Mouse (Mus musculus) thymus, adult 2 months (tissue): Measurements from ENCODE around the gene Usmg5. TPM values are rescaled to one million over a fixed set of nuclear protein-coding genes. Genes with fewer than 3 reads are reported as not detected.

Experiments used
- DNase-seq: peaks from one replicate; pipeline ENCODE4 v3.0.0; 2021
- H3K27ac ChIP-seq: fragments of 200-500 bp; 2 replicates; pipeline ENCODE4 v1.5.1; 2012; ENCODE audit warnings: low read length, control low read depth; ENCODE audit not compliant: control insufficient read depth, insufficient read depth
- H3K27me3 ChIP-seq: fragments of 200-500 bp; 2 replicates; pipeline ENCODE4 v1.6.1; 2012; ENCODE audit warnings: mild to moderate bottlenecking, low read length, moderate library complexity, mixed read lengths; ENCODE audit not compliant: control insufficient read depth, insufficient read depth
- H3K36me3 ChIP-seq: fragments of 200-500 bp; 2 replicates; pipeline ENCODE4 v1.6.1; 2012; ENCODE audit warnings: mild to moderate bottlenecking, low read length, moderate library complexity; ENCODE audit not compliant: control insufficient read depth, insufficient read depth
- H3K4me1 ChIP-seq: fragments of 200-500 bp; replicated peaks from 2 replicates; pipeline ENCODE4 v1.6.1; 2012; ENCODE audit warnings: low read length; ENCODE audit not compliant: control insufficient read depth, insufficient read depth
- H3K4me3 ChIP-seq: fragments of 200-500 bp; 2 replicates; pipeline ENCODE4 v1.5.1; 2012; ENCODE audit warnings: mild to moderate bottlenecking, low read length, control low read depth, moderate library complexity; ENCODE audit not compliant: control insufficient read depth, insufficient read depth
- CTCF ChIP-seq: fragments of 200-500 bp; IDR thresholded peaks from 2 replicates; pipeline ENCODE4 v1.5.1; 2012; ENCODE audit warnings: mild to moderate bottlenecking, control low read depth, low read length, moderate library complexity, borderline replicate concordance; ENCODE audit not compliant: control insufficient read depth, poor library complexity, insufficient read depth; ENCODE audit errors: extremely low read depth
- POLR2A ChIP-seq: fragments of 200-500 bp; IDR thresholded peaks from 2 replicates; pipeline ENCODE4 v1.6.1; 2012; ENCODE audit warnings: mild to moderate bottlenecking, low read length, control low read depth, moderate library complexity; ENCODE audit not compliant: control insufficient read depth, poor library complexity, insufficient read depth; ENCODE audit errors: extremely low read depth
- WGBS: fragments of 180-500 bp; shearing (Covaris S2); methylation state at CpG from one replicate; pipeline ENCODE4 v1.1.7; 2018; 5-methylcytosine and 5-hydroxymethylcytosine counted together
- polyA plus RNA-seq: library from polyadenylated mRNA; depleted of rRNA; stranded (reverse); fragments of >200 nt; gene quantifications from 2 replicates; pipeline ENCODE4 v1.2.3, GENCODE M21; 2012

The Usmg5 gene
- polyA plus RNA-seq, 1 experiment, result 114 TPM

GRCm38 (mm10) chr19:47067096-47067882 is 23.2 kb downstream of the Usmg5 start, which contains the start of gene Taf5:
Taf5 (plus strand) TSS chr19:47067746.
- no peaks in the 10 kb centered on the region for H3K27me3 ChIP-seq
- WGBS, result 9% methylated on average over 49 of the region's 49 CpGs
- TF ChIP-seq POLR2A (peak; percentile 98), CTCF (peak; percentile 56; the same call in 1 of the 2 replicates)
- H3K27ac ChIP-seq, result peak within 1 kb of the TSS; percentile 54
- H3K36me3 ChIP-seq, result peaks cover 8% of the 10 kb centered on the region; the same call in 1 of the 2 replicates
- peak; percentile 99 for DNase-seq
- peaks cover 4% of the 10 kb centered on the region for H3K4me1 ChIP-seq
- peak within 1 kb of the TSS; percentile 70 for H3K4me3 ChIP-seq

- Histone ChIP-seq H3K36me3 (peaks cover 2% of the 10 kb centered on the region; the same call in 1 of the 2 replicates), H3K27ac (no peak overlapping the region), H3K4me1 (peaks cover 4% of the 10 kb centered on the region), H3K27me3 (no peaks in the 10 kb centered on the region; the same call in 1 of the 2 replicates), H3K4me3 (no peak overlapping the region)
- 93% methylated on average over 3 of the region's 3 CpGs for WGBS
- TF ChIP-seq CTCF (no peak), POLR2A (no peak)
- DNase-seq, result no peak
These were observed 24.6 kb downstream of the Usmg5 start for GRCm38 (mm10) chr19:47065860-47066259.

- no peak for DNase-seq
- no peaks in the 10 kb centered on the region; the same call in 1 of the 2 replicates for H3K27me3 ChIP-seq
- no peak overlapping the region for H3K4me3 ChIP-seq
- H3K4me1 ChIP-seq, result no peaks in the 10 kb centered on the region
- 80% methylated on average over 1 of the region's 1 CpGs for WGBS
- no peaks in the 10 kb centered on the region for H3K36me3 ChIP-seq
- TF ChIP-seq CTCF, result no peak
- no peak for TF ChIP-seq POLR2A
- no peak overlapping the region for H3K27ac ChIP-seq
These were observed 32.8 kb downstream of the Usmg5 start for GRCm38 (mm10) chr19:47057684-47058083.

- Histone ChIP-seq H3K36me3 (no peaks in the 10 kb centered on the region), H3K27me3 (no peaks in the 10 kb centered on the region), H3K27ac (no peak overlapping the region), H3K4me1 (peaks cover 6% of the 10 kb centered on the region), H3K4me3 (no peak overlapping the region)
- DNase-seq, result no peak
- TF ChIP-seq POLR2A (no peak), CTCF (no peak)
- WGBS, result 81% methylated on average over 4 of the region's 4 CpGs
These were observed 37.0 kb downstream of the Usmg5 start for GRCm38 (mm10) chr19:47053471-47053870.

GRCm38 (mm10) chr19:47052927-47053326 is 37.5 kb downstream of the Usmg5 start:
- no peak for TF ChIP-seq POLR2A
- peaks cover 6% of the 10 kb centered on the region for H3K4me1 ChIP-seq
- WGBS, result 78% methylated on average over 4 of the region's 4 CpGs
- H3K4me3 ChIP-seq, result no peak overlapping the region
- H3K27me3 ChIP-seq, result no peaks in the 10 kb centered on the region
- DNase-seq, result no peak
- no peak overlapping the region for H3K27ac ChIP-seq
- no peaks in the 10 kb centered on the region for H3K36me3 ChIP-seq

GRCm38 (mm10) chr19:47050271-47051032 is 40.0 kb downstream of the Usmg5 start, which contains the start of gene Pcgf6:
Pcgf6 (minus strand) TSS chr19:47050906.
- DNase-seq, result peak; percentile 88
- TF ChIP-seq CTCF (0 out of 2 replicates have a peak, but pooled peaks have one; percentile 55), POLR2A (peak; percentile 32; the same call in 1 of the 2 replicates)
- Histone ChIP-seq H3K36me3 (peaks cover 1% of the 10 kb centered on the region; the same call in 1 of the 2 replicates), H3K4me3 (peak within 1 kb of the TSS; percentile 83), H3K27me3 (no peaks in the 10 kb centered on the region), H3K27ac (peak within 1 kb of the TSS; percentile 48), H3K4me1 (peaks cover 6% of the 10 kb centered on the region)
- WGBS, result under 1% methylated on average over 75 of the region's 75 CpGs
